Mouse (Mus musculus): ENCODE data around the gene Tecpr2.

Tecpr2 gene

GRCm38 (mm10) chr12:110979808-110980207 lies 90.7 kb downstream of the Tecpr2 start:
- no peak for DNase-seq

- DNase-seq = no peak
Observed at GRCm38 (mm10) chr12:110981736-110982135, 92.7 kb downstream of the Tecpr2 start.

GRCm38 (mm10) chr12:110983083-110983482 lies 94.0 kb downstream of the Tecpr2 start:
- no peak for DNase-seq

- no peak for DNase-seq
Observed at GRCm38 (mm10) chr12:110983714-110984113, 94.7 kb downstream of the Tecpr2 start.

- peak; percentile 15 for DNase-seq
Observed at GRCm38 (mm10) chr12:110984598-110984997, 95.5 kb downstream of the Tecpr2 start.

GRCm38 (mm10) chr12:110985141-110985540 lies 96.1 kb downstream of the Tecpr2 start:
- no peak for DNase-seq

- DNase-seq = no peak
Observed at GRCm38 (mm10) chr12:110986536-110987425, 97.7 kb downstream of the Tecpr2 start.

GRCm38 (mm10) chr12:110989409-110989808 lies 100.3 kb downstream of the Tecpr2 start:
- no peak for DNase-seq

GRCm38 (mm10) chr12:110990500-110990899 lies 101.4 kb downstream of the Tecpr2 start:
- DNase-seq = no peak

- DNase-seq = peak; percentile 90
Observed at GRCm38 (mm10) chr12:110991361-110992127, 102.5 kb downstream of the Tecpr2 start.

- DNase-seq = peak; percentile 91
Observed at GRCm38 (mm10) chr12:110992128-110992553, 103.1 kb downstream of the Tecpr2 start.

- DNase-seq = no peak
Observed at GRCm38 (mm10) chr12:110992771-110993170, 103.7 kb downstream of the Tecpr2 start.

GRCm38 (mm10) chr12:110993226-110993625 lies 104.2 kb downstream of the Tecpr2 start:
- DNase-seq = no peak

- DNase-seq = no peak
Observed at GRCm38 (mm10) chr12:110994666-110995065, 105.6 kb downstream of the Tecpr2 start.

GRCm38 (mm10) chr12:110998092-110998491 lies 109.0 kb downstream of the Tecpr2 start:
- no peak for DNase-seq

- no peak for DNase-seq
Observed at GRCm38 (mm10) chr12:110999820-111000219, 110.8 kb downstream of the Tecpr2 start.

GRCm38 (mm10) chr12:111000956-111001355 lies 111.9 kb downstream of the Tecpr2 start:
- DNase-seq = no peak

GRCm38 (mm10) chr12:111004142-111004541 lies 115.1 kb downstream of the Tecpr2 start:
- no peak for DNase-seq

GRCm38 (mm10) chr12:111005803-111006202 lies 116.7 kb downstream of the Tecpr2 start:
- DNase-seq = no peak

- no peak for DNase-seq
Observed at GRCm38 (mm10) chr12:111006339-111006738, 117.3 kb downstream of the Tecpr2 start.

GRCm38 (mm10) chr12:111007134-111008103 lies 118.4 kb downstream of the Tecpr2 start:
- DNase-seq = peak; percentile 45

Data from embryo, embryonic 11 days (tissue).